Mouse (Mus musculus): Measurements from ENCODE around the gene Gm6588.

GRCm38 (mm10) chr5:112493492-112493891 lies 44.3 kb downstream of the Gm6588 start:
- TF ChIP-seq KAT2A (conservative IDR thresholded peaks at IDR 0.05; ENCODE audit: low read depth, low read length) (no peak), CHD2 (IDR thresholded peaks at IDR 0.05; ENCODE audit: low read length) (no peak), CTCF (IDR thresholded peaks at IDR 0.05 in 2 of 3, conservative IDR thresholded peaks at IDR 0.05 in 1 of 3; ENCODE audit: control insufficient read depth in 1 of 3, insufficient read depth in 1 of 3, low read depth in 2 of 3, low read length in 3 of 3, poor library complexity in 1 of 3, severe bottlenecking in 1 of 3) (no peak), ZC3H11A (IDR thresholded peaks at IDR 0.05; ENCODE audit: low read depth, low read length) (no peak), EP300 (IDR thresholded peaks at IDR 0.05; ENCODE audit: low read depth in 1 of 2, low read length in 2 of 2) (no peak), POLR2A (IDR thresholded peaks at IDR 0.05; ENCODE audit: control insufficient read depth in 1 of 2, insufficient read depth in 1 of 2, low read depth in 1 of 2, low read length in 2 of 2, poor library complexity in 1 of 2) (no peak), UBTF (IDR thresholded peaks at IDR 0.05; ENCODE audit: borderline replicate concordance, insufficient read depth, low read depth, low read length) (no peak), MAX (IDR thresholded peaks at IDR 0.05; ENCODE audit: low read length) (no peak), TAL1 (IDR thresholded peaks at IDR 0.05; ENCODE audit: low read length) (no peak), RCOR1 (IDR thresholded peaks at IDR 0.05; ENCODE audit: low read depth, low read length) (no peak), ETS1 (IDR thresholded peaks at IDR 0.05; ENCODE audit: low read depth, low read length) (no peak)
